Mouse (Mus musculus) midbrain, embryonic 11.5 days (tissue): ENCODE measurements at regions not wholly inside any gene's neighbourhood (a gene's known extent, or its start where the extent isn't known, plus 50 kb on each side); places are given as distances from the start of the nearest gene placed in this dataset.

ENCODE experiments used
- ATAC-seq: fragments of 200-750 bp; cut with Nextera tagmentation; 2 replicates; pipeline ENCODE4 v1.8.0; 2017; ENCODE audit warnings: moderate TSS enrichment, moderate library complexity; ENCODE audit not compliant: low FRiP score
- DNase-seq: peaks from one replicate; pipeline ENCODE4 v3.0.0; 2015; ENCODE audit warnings: low spot score; ENCODE audit errors: missing footprints
- H3K27ac ChIP-seq: fragments of 300-500 bp; sonication (generic); 2 replicates; pipeline ENCODE4 v1.5.1; 2014; ENCODE audit warnings: low read depth, low read length
- H3K27me3 ChIP-seq: fragments of 300-500 bp; sonication (generic); 2 replicates; pipeline ENCODE4 v1.6.1; 2014; ENCODE audit warnings: mild to moderate bottlenecking, low read length, moderate library complexity, mixed read lengths; ENCODE audit not compliant: control insufficient read depth, insufficient read depth
- H3K36me3 ChIP-seq: fragments of 300-500 bp; sonication (generic); 2 replicates; pipeline ENCODE4 v1.6.1; 2014; ENCODE audit warnings: mild to moderate bottlenecking, low read length, moderate library complexity, mixed read lengths; ENCODE audit not compliant: control insufficient read depth, insufficient read depth
- H3K4me1 ChIP-seq: fragments of 300-500 bp; sonication (generic); 2 replicates; pipeline ENCODE4 v1.6.1; 2014; ENCODE audit warnings: low read length; ENCODE audit not compliant: control insufficient read depth, insufficient read depth
- H3K4me2 ChIP-seq: fragments of 300-500 bp; sonication (generic); 2 replicates; pipeline ENCODE4 v1.6.1; 2014; ENCODE audit warnings: mild to moderate bottlenecking, moderate library complexity
- H3K4me3 ChIP-seq: fragments of 300-500 bp; sonication (generic); 2 replicates; pipeline ENCODE4 v1.5.1; 2014; ENCODE audit warnings: low read depth, low read length
- H3K9ac ChIP-seq: fragments of 300-500 bp; sonication (generic); 2 replicates; pipeline ENCODE4 v1.6.1; 2014; ENCODE audit warnings: low read length
- H3K9me3 ChIP-seq: fragments of 300-500 bp; sonication (generic); 2 replicates; pipeline ENCODE4 v1.6.1; 2016; ENCODE audit warnings: low read length; ENCODE audit not compliant: control insufficient read depth
- WGBS: fragments of 180-500 bp; shearing (Covaris S2); extraction: QIAGEN DNeasy Blood & Tissue Kit; methylation state at CpG from one replicate; pipeline ENCODE4 v1.1.7; 2014; 5-methylcytosine and 5-hydroxymethylcytosine counted together

- Histone ChIP-seq H3K4me3 (no peak overlapping the region), H3K4me2 (peak overlapping the region; percentile 26), H3K4me1 (peaks cover 22% of the 10 kb centered on the region), H3K36me3 (no peaks in the 10 kb centered on the region), H3K27ac (peak overlapping the region; percentile 9; the same call in 1 of the 2 replicates), H3K27me3 (no peaks in the 10 kb centered on the region), H3K9ac (peak overlapping the region; percentile 17; the same call in 1 of the 2 replicates), H3K9me3 (no peaks in the 10 kb centered on the region)
- WGBS = 45% methylated on average over 13 of the region's 13 CpGs
- peak; percentile 86 for DNase-seq
- peak; percentile 30; the same call in 1 of the 2 replicates for ATAC-seq
These were observed 483.8 kb upstream of the Fam92a start for GRCm38 (mm10) chr4:12655457-12656228.

- Histone ChIP-seq H3K4me1 (peaks cover 22% of the 10 kb centered on the region), H3K9me3 (no peaks in the 10 kb centered on the region), H3K4me2 (peak overlapping the region; percentile 26), H3K27ac (peak overlapping the region; percentile 9; the same call in 1 of the 2 replicates), H3K27me3 (no peaks in the 10 kb centered on the region), H3K9ac (peak overlapping the region; percentile 17; the same call in 1 of the 2 replicates), H3K36me3 (no peaks in the 10 kb centered on the region), H3K4me3 (no peak overlapping the region)
- WGBS = 44% methylated on average over 12 of the region's 12 CpGs
- peak; percentile 57 for ATAC-seq
- DNase-seq = peak; percentile 87
These were observed 483.0 kb upstream of the Fam92a start for GRCm38 (mm10) chr4:12654568-12655456.

- 64% methylated on average over 3 of the region's 3 CpGs for WGBS
- no peaks in the 10 kb centered on the region for H3K4me1 ChIP-seq
- no peaks in the 10 kb centered on the region for H3K36me3 ChIP-seq
- no peak for ATAC-seq
- no peak overlapping the region for H3K27ac ChIP-seq
- H3K27me3 ChIP-seq = no peaks in the 10 kb centered on the region
- peak; percentile 80 for DNase-seq
- H3K9me3 ChIP-seq = no peaks in the 10 kb centered on the region
- H3K4me3 ChIP-seq = no peak overlapping the region
- no peak overlapping the region for H3K4me2 ChIP-seq
- no peak overlapping the region for H3K9ac ChIP-seq
These were observed 475.9 kb upstream of the Fam92a start for GRCm38 (mm10) chr4:12647732-12648131.

- no peaks in the 10 kb centered on the region for H3K36me3 ChIP-seq
- H3K27ac ChIP-seq = no peak overlapping the region
- peaks cover 5% of the 10 kb centered on the region; the same call in 1 of the 2 replicates for H3K4me1 ChIP-seq
- DNase-seq = peak; percentile 80
- peak; percentile 76 for ATAC-seq
- no peak overlapping the region for H3K9ac ChIP-seq
- H3K9me3 ChIP-seq = no peaks in the 10 kb centered on the region
- 10% methylated on average over 4 of the region's 4 CpGs for WGBS
- H3K4me2 ChIP-seq = no peak overlapping the region
- H3K27me3 ChIP-seq = no peaks in the 10 kb centered on the region
- no peak overlapping the region for H3K4me3 ChIP-seq
These were observed 470.7 kb upstream of the Fam92a start for GRCm38 (mm10) chr4:12642525-12642928.

GRCm38 (mm10) chr4:12629375-12629821, 457.6 kb upstream of the Fam92a start:
- ATAC-seq = peak; percentile 69
- peak; percentile 84 for DNase-seq
- H3K9me3 ChIP-seq = no peaks in the 10 kb centered on the region
- H3K4me2 ChIP-seq = no peak overlapping the region
- no peaks in the 10 kb centered on the region for H3K27me3 ChIP-seq
- H3K36me3 ChIP-seq = no peaks in the 10 kb centered on the region
- WGBS = 30% methylated on average over 2 of the region's 2 CpGs
- peaks cover 14% of the 10 kb centered on the region for H3K4me1 ChIP-seq
- H3K4me3 ChIP-seq = no peak overlapping the region
- peak overlapping the region; percentile 10; the same call in 1 of the 2 replicates for H3K27ac ChIP-seq
- no peak overlapping the region for H3K9ac ChIP-seq

- ATAC-seq (peak; percentile 95), DNase-seq (peak; percentile 93)
- peaks cover 14% of the 10 kb centered on the region for H3K4me1 ChIP-seq
- no peak overlapping the region for H3K4me2 ChIP-seq
- WGBS = 19% methylated on average over 5 of the region's 5 CpGs
- no peaks in the 10 kb centered on the region for H3K27me3 ChIP-seq
- H3K27ac ChIP-seq = no peak overlapping the region
- H3K9me3 ChIP-seq = no peaks in the 10 kb centered on the region
- no peaks in the 10 kb centered on the region for H3K36me3 ChIP-seq
- H3K4me3 ChIP-seq = no peak overlapping the region
- no peak overlapping the region for H3K9ac ChIP-seq
These were observed 457.0 kb upstream of the Fam92a start for GRCm38 (mm10) chr4:12628702-12629374.

- DNase-seq = no peak
- Histone ChIP-seq H3K27ac (no peak overlapping the region), H3K27me3 (no peaks in the 10 kb centered on the region), H3K9ac (no peak overlapping the region), H3K9me3 (no peaks in the 10 kb centered on the region), H3K4me2 (no peak overlapping the region), H3K4me3 (no peak overlapping the region), H3K36me3 (no peaks in the 10 kb centered on the region), H3K4me1 (peaks cover 14% of the 10 kb centered on the region)
- ATAC-seq = no peak
- WGBS = 77% methylated on average over 5 of the region's 5 CpGs
These were observed 455.5 kb upstream of the Fam92a start for GRCm38 (mm10) chr4:12627158-12627871.

- 33% methylated on average over 4 of the region's 4 CpGs for WGBS
- no peak for DNase-seq
These were observed 449.0 kb upstream of the Fam92a start for GRCm38 (mm10) chr4:12620756-12621270.

More at GRCm38 (mm10) chr4:12620756-12621270, 449.0 kb upstream of the Fam92a start:
- Histone ChIP-seq H3K4me2 (no peak overlapping the region), H3K27me3 (no peaks in the 10 kb centered on the region), H3K4me1 (peaks cover 6% of the 10 kb centered on the region; the same call in 1 of the 2 replicates), H3K9ac (no peak overlapping the region), H3K4me3 (no peak overlapping the region), H3K9me3 (no peaks in the 10 kb centered on the region), H3K27ac (peak overlapping the region; percentile 10; the same call in 1 of the 2 replicates), H3K36me3 (no peaks in the 10 kb centered on the region)
- peak; percentile 83 for ATAC-seq
